Mouse (Mus musculus): ENCODE data around the gene Ccdc174.

Ccdc174 gene

GRCm38 (mm10) chr6:91917716-91918115, 39.9 kb downstream of the Ccdc174 start:
- DNase-seq (ENCODE audit: low read depth): no peak

GRCm38 (mm10) chr6:91931231-91931630, 53.4 kb downstream of the Ccdc174 start:
- no peak for DNase-seq (ENCODE audit: low read depth)

- DNase-seq (ENCODE audit: low read depth): no peak
Observed at GRCm38 (mm10) chr6:91938491-91938890, 60.6 kb downstream of the Ccdc174 start.

GRCm38 (mm10) chr6:91948426-91948825, 70.6 kb downstream of the Ccdc174 start:
- DNase-seq (ENCODE audit: low read depth): no peak
